Mouse (Mus musculus) testis, adult 2 months (tissue): ENCODE results near the gene Tnni2. TPM values are rescaled to one million over a fixed set of nuclear protein-coding genes. Genes with fewer than 3 reads are reported as not detected.

ENCODE experiments used
- H3K27ac ChIP-seq: fragments of 200-500 bp; 2 replicates; pipeline ENCODE4 v1.5.1; 2012; ENCODE audit warnings: low read depth, low read length; ENCODE audit not compliant: control insufficient read depth, insufficient read depth
- H3K27me3 ChIP-seq: fragments of 200-500 bp; 2 replicates; pipeline ENCODE4 v1.6.1; 2012; ENCODE audit warnings: mild to moderate bottlenecking, low read length, moderate library complexity; ENCODE audit not compliant: control insufficient read depth, insufficient read depth
- H3K36me3 ChIP-seq: fragments of 200-500 bp; 2 replicates; pipeline ENCODE4 v1.6.1; 2012; ENCODE audit warnings: mild to moderate bottlenecking, low read length; ENCODE audit not compliant: control insufficient read depth, insufficient read depth
- H3K4me1 ChIP-seq: fragments of 200-500 bp; 2 replicates; pipeline ENCODE4 v1.6.1; 2012; ENCODE audit warnings: low read length; ENCODE audit not compliant: control insufficient read depth, insufficient read depth
- H3K4me3 ChIP-seq: fragments of 200-500 bp; 2 replicates; pipeline ENCODE4 v1.5.1; 2012; ENCODE audit warnings: low read depth, mild to moderate bottlenecking, low read length, moderate library complexity, mixed read lengths; ENCODE audit not compliant: control insufficient read depth
- CTCF ChIP-seq: fragments of 200-500 bp; IDR thresholded peaks from 2 replicates; pipeline ENCODE4 v1.5.1; 2012; ENCODE audit warnings: low read depth, mild to moderate bottlenecking, inconsistent platforms, low read length, moderate library complexity; ENCODE audit not compliant: control insufficient read depth, insufficient read depth, insufficient replicate concordance
- POLR2A ChIP-seq: fragments of 200-500 bp; IDR thresholded peaks from 2 replicates; pipeline ENCODE4 v1.6.1; 2012; ENCODE audit warnings: low read depth, mild to moderate bottlenecking, inconsistent platforms, low read length, moderate library complexity; ENCODE audit not compliant: control insufficient read depth
- polyA plus RNA-seq: library from polyadenylated mRNA; depleted of rRNA; stranded (reverse); fragments of >200 nt; gene quantifications from 2 replicates; pipeline ENCODE4 v1.2.3, GENCODE M21; 2012; rRNA removed

The Tnni2 gene
- polyA plus RNA-seq, 1 experiment: not detected

GRCm38 (mm10) chr7:142484780-142485179 lies 43.2 kb downstream of the Tnni2 start:
- no peaks in the 10 kb centered on the region for H3K27me3 ChIP-seq
- no peak for TF ChIP-seq POLR2A
- TF ChIP-seq CTCF: no peak
- H3K36me3 ChIP-seq: no peaks in the 10 kb centered on the region
- no peak overlapping the region for H3K4me3 ChIP-seq
- peaks cover 3% of the 10 kb centered on the region for H3K4me1 ChIP-seq
- H3K27ac ChIP-seq: no peak overlapping the region

- TF ChIP-seq CTCF (no peak), POLR2A (no peak)
- H3K27ac ChIP-seq: no peak overlapping the region
- no peak overlapping the region for H3K4me3 ChIP-seq
- no peaks in the 10 kb centered on the region for H3K36me3 ChIP-seq
- no peaks in the 10 kb centered on the region for H3K4me1 ChIP-seq
- H3K27me3 ChIP-seq: no peaks in the 10 kb centered on the region
Measured at GRCm38 (mm10) chr7:142486751-142487162, 45.1 kb downstream of the Tnni2 start.

- no peak overlapping the region for H3K27ac ChIP-seq
- H3K36me3 ChIP-seq: no peaks in the 10 kb centered on the region
- TF ChIP-seq POLR2A: no peak
- no peak for TF ChIP-seq CTCF
- no peak overlapping the region for H3K4me3 ChIP-seq
- no peaks in the 10 kb centered on the region for H3K27me3 ChIP-seq
- no peaks in the 10 kb centered on the region for H3K4me1 ChIP-seq
Measured at GRCm38 (mm10) chr7:142487341-142487859, 45.8 kb downstream of the Tnni2 start.

GRCm38 (mm10) chr7:142488053-142488452 lies 46.4 kb downstream of the Tnni2 start:
- no peak overlapping the region for H3K27ac ChIP-seq
- no peaks in the 10 kb centered on the region for H3K36me3 ChIP-seq
- H3K4me3 ChIP-seq: no peak overlapping the region
- no peak for TF ChIP-seq POLR2A
- no peak for TF ChIP-seq CTCF
- H3K4me1 ChIP-seq: no peaks in the 10 kb centered on the region
- no peaks in the 10 kb centered on the region for H3K27me3 ChIP-seq

- Histone ChIP-seq H3K4me3 (no peak overlapping the region), H3K27me3 (no peaks in the 10 kb centered on the region), H3K4me1 (no peaks in the 10 kb centered on the region), H3K27ac (no peak overlapping the region), H3K36me3 (no peaks in the 10 kb centered on the region)
- no peak for TF ChIP-seq CTCF
- no peak for TF ChIP-seq POLR2A
Measured at GRCm38 (mm10) chr7:142493535-142493934, 51.9 kb downstream of the Tnni2 start.

Other genes starting within 250 kb of the Tnni2 start
- not detected in 2 replicates for gene Krtap5-3, start 240.4 kb upstream of the Tnni2 start, polyA plus RNA-seq
- gene Gm7579, start 229.9 kb upstream of the Tnni2 start, polyA plus RNA-seq: not detected in 2 replicates
- 0.08 and 0.17 TPM in 2 replicates for gene Krtap5-5, start 211.8 kb upstream of the Tnni2 start, polyA plus RNA-seq
- not detected in 2 replicates for gene Gm40460, start 200.7 kb upstream of the Tnni2 start, polyA plus RNA-seq
- gene Gm2431, start 183.5 kb upstream of the Tnni2 start, polyA plus RNA-seq: not detected in 2 replicates
- not detected in 2 replicates for gene Gm4559, start 167.4 kb upstream of the Tnni2 start, polyA plus RNA-seq
- gene Krtap5-1, start 144.7 kb upstream of the Tnni2 start, polyA plus RNA-seq: not detected in 2 replicates
- gene Krtap5-4, start 138.3 kb upstream of the Tnni2 start, polyA plus RNA-seq: not detected in 2 replicates
- gene Ifitm10, start 68.1 kb upstream of the Tnni2 start, polyA plus RNA-seq: 0.20 TPM in 1 of 2 replicates, not detected in the other
- not detected in 2 replicates for gene Gm49369, start 59.1 kb upstream of the Tnni2 start, polyA plus RNA-seq
- 75.7 and 78.7 TPM in 2 replicates for gene Ctsd, start 53.8 kb upstream of the Tnni2 start, polyA plus RNA-seq
- 0.28 and 1.2 TPM in 2 replicates for gene Syt8, start 7.0 kb upstream of the Tnni2 start, polyA plus RNA-seq
- gene Lsp1, start 19.0 kb downstream of the Tnni2 start, polyA plus RNA-seq: 2.4 and 5.9 TPM in 2 replicates
- gene Tnnt3, start 57.0 kb downstream of the Tnni2 start, polyA plus RNA-seq: not detected in 2 replicates
- gene Mrpl23, start 90.9 kb downstream of the Tnni2 start, polyA plus RNA-seq: 4.5 and 5.9 TPM in 2 replicates
- gene Igf2, start 225.0 kb downstream of the Tnni2 start, polyA plus RNA-seq: 6.9 and 10.7 TPM in 2 replicates
- gene Gm49394, start 228.1 kb downstream of the Tnni2 start, polyA plus RNA-seq: 0.11 and 0.21 TPM in 2 replicates